Mouse (Mus musculus): ENCODE measurements around the gene Angel2. TPM values are rescaled to one million over a fixed set of nuclear protein-coding genes. Genes with fewer than 3 reads are reported as not detected.

Angel2 gene
- polyA plus RNA-seq, 2 experiments = 47.2 to 47.6 TPM

GRCm38 (mm10) chr1:190929010-190929695 is 4.2 kb downstream of the Angel2 start:
- TF ChIP-seq POLR2A (IDR thresholded peaks at IDR 0.05; ENCODE audit: borderline replicate concordance, extremely low read depth, insufficient read depth, insufficient read length) = 0 out of 2 replicates have a peak, but pooled peaks have one; percentile 28
- Histone ChIP-seq H3K4me3 (replicated peaks; ENCODE audit: low read length) (peak overlapping the region; percentile 74), H3K36me3 (ENCODE audit: control insufficient read depth, insufficient read depth, low read length) (peaks cover 14% of the 10 kb centered on the region), H3K9ac (ENCODE audit: low read depth, low read length, severe bottlenecking) (peak overlapping the region; percentile 91), H3K4me2 (replicated peaks; ENCODE audit: low read depth, low read length, severe bottlenecking) (peak overlapping the region; percentile 52), H3K27ac (replicated peaks; ENCODE audit: low read depth, low read length) (peak overlapping the region; percentile 98), H3K9me3 (ENCODE audit: control insufficient read depth, low read length) (no peaks in the 10 kb centered on the region), H3K27me3 (ENCODE audit: control insufficient read depth, insufficient read depth, low read length) (no peaks in the 10 kb centered on the region), H3K4me1 (ENCODE audit: control insufficient read depth, insufficient read depth, low read length) (peaks cover 17% of the 10 kb centered on the region)
- 6% methylated on average over 27 of the region's 27 CpGs for WGBS
- DNase-seq (ENCODE audit: low spot score) = peak; percentile 35
- ATAC-seq (ENCODE audit: low FRiP score, low read depth) = peak; percentile 38; the same call in 1 of the 2 replicates

- no peak overlapping the region for H3K4me3 ChIP-seq (replicated peaks; ENCODE audit: low read length)
- 72% methylated on average over 6 of the region's 6 CpGs for WGBS
- TF ChIP-seq POLR2A (IDR thresholded peaks at IDR 0.05; ENCODE audit: borderline replicate concordance, extremely low read depth, insufficient read depth, insufficient read length) = no peak
- H3K9me3 ChIP-seq (ENCODE audit: control insufficient read depth, low read length) = no peaks in the 10 kb centered on the region
- peaks cover 24% of the 10 kb centered on the region for H3K36me3 ChIP-seq (ENCODE audit: control insufficient read depth, insufficient read depth, low read length)
- H3K27ac ChIP-seq (replicated peaks; ENCODE audit: low read depth, low read length) = no peak overlapping the region
- peak overlapping the region; percentile 21; the same call in 1 of the 2 replicates for H3K9ac ChIP-seq (ENCODE audit: low read depth, low read length, severe bottlenecking)
- DNase-seq (ENCODE audit: low spot score) = no peak
- no peak for ATAC-seq (ENCODE audit: low FRiP score, low read depth)
- H3K4me2 ChIP-seq (replicated peaks; ENCODE audit: low read depth, low read length, severe bottlenecking) = no peak overlapping the region
- peaks cover 17% of the 10 kb centered on the region for H3K4me1 ChIP-seq (ENCODE audit: control insufficient read depth, insufficient read depth, low read length)
- H3K27me3 ChIP-seq (ENCODE audit: control insufficient read depth, insufficient read depth, low read length) = no peaks in the 10 kb centered on the region
Measured at GRCm38 (mm10) chr1:190930181-190930580, 5.3 kb downstream of the Angel2 start.

- Histone ChIP-seq H3K9ac (ENCODE audit: low read depth, low read length, severe bottlenecking) (no peak overlapping the region), H3K4me2 (replicated peaks; ENCODE audit: low read depth, low read length, severe bottlenecking) (no peak overlapping the region), H3K27ac (replicated peaks; ENCODE audit: low read depth, low read length) (no peak overlapping the region), H3K36me3 (ENCODE audit: control insufficient read depth, insufficient read depth, low read length) (peaks cover 85% of the 10 kb centered on the region), H3K27me3 (ENCODE audit: control insufficient read depth, insufficient read depth, low read length) (no peaks in the 10 kb centered on the region), H3K4me1 (ENCODE audit: control insufficient read depth, insufficient read depth, low read length) (no peaks in the 10 kb centered on the region), H3K4me3 (replicated peaks; ENCODE audit: low read length) (no peak overlapping the region), H3K9me3 (ENCODE audit: control insufficient read depth, low read length) (no peaks in the 10 kb centered on the region)
- ATAC-seq (ENCODE audit: low FRiP score, low read depth) (no peak), DNase-seq (ENCODE audit: low spot score) (no peak)
- WGBS = 97% methylated on average over 7 of the region's 7 CpGs
- no peak for TF ChIP-seq POLR2A (IDR thresholded peaks at IDR 0.05; ENCODE audit: borderline replicate concordance, extremely low read depth, insufficient read depth, insufficient read length)
Measured at GRCm38 (mm10) chr1:190939803-190940202, 14.9 kb downstream of the Angel2 start.

- DNase-seq (ENCODE audit: low spot score) (peak; percentile 84), ATAC-seq (ENCODE audit: low FRiP score, low read depth) (peak; percentile 77)
- Histone ChIP-seq H3K9me3 (ENCODE audit: control insufficient read depth, low read length) (no peaks in the 10 kb centered on the region), H3K4me1 (ENCODE audit: control insufficient read depth, insufficient read depth, low read length) (no peaks in the 10 kb centered on the region), H3K9ac (ENCODE audit: low read depth, low read length, severe bottlenecking) (no peak overlapping the region), H3K4me2 (replicated peaks; ENCODE audit: low read depth, low read length, severe bottlenecking) (no peak overlapping the region), H3K27me3 (ENCODE audit: control insufficient read depth, insufficient read depth, low read length) (no peaks in the 10 kb centered on the region), H3K36me3 (ENCODE audit: control insufficient read depth, insufficient read depth, low read length) (peaks cover 92% of the 10 kb centered on the region), H3K27ac (replicated peaks; ENCODE audit: low read depth, low read length) (no peak overlapping the region), H3K4me3 (replicated peaks; ENCODE audit: low read length) (no peak overlapping the region)
- no peak for TF ChIP-seq POLR2A (IDR thresholded peaks at IDR 0.05; ENCODE audit: borderline replicate concordance, extremely low read depth, insufficient read depth, insufficient read length)
- 51% methylated on average over 6 of the region's 6 CpGs for WGBS
Measured at GRCm38 (mm10) chr1:190944109-190944760, 19.3 kb downstream of the Angel2 start.

- DNase-seq (ENCODE audit: low spot score) = no peak
- no peak for TF ChIP-seq POLR2A (IDR thresholded peaks at IDR 0.05; ENCODE audit: borderline replicate concordance, extremely low read depth, insufficient read depth, insufficient read length)
- ATAC-seq (ENCODE audit: low FRiP score, low read depth) = no peak
- 76% methylated on average over 5 of the region's 5 CpGs for WGBS
- H3K4me2 ChIP-seq (replicated peaks; ENCODE audit: low read depth, low read length, severe bottlenecking) = no peak overlapping the region
- no peak overlapping the region for H3K4me3 ChIP-seq (replicated peaks; ENCODE audit: low read length)
- no peak overlapping the region for H3K27ac ChIP-seq (replicated peaks; ENCODE audit: low read depth, low read length)
- H3K36me3 ChIP-seq (ENCODE audit: control insufficient read depth, insufficient read depth, low read length) = peaks cover 93% of the 10 kb centered on the region
- H3K27me3 ChIP-seq (ENCODE audit: control insufficient read depth, insufficient read depth, low read length) = no peaks in the 10 kb centered on the region
- no peaks in the 10 kb centered on the region for H3K9me3 ChIP-seq (ENCODE audit: control insufficient read depth, low read length)
- no peaks in the 10 kb centered on the region for H3K4me1 ChIP-seq (ENCODE audit: control insufficient read depth, insufficient read depth, low read length)
- H3K9ac ChIP-seq (ENCODE audit: low read depth, low read length, severe bottlenecking) = no peak overlapping the region
Measured at GRCm38 (mm10) chr1:190947986-190948385, 23.1 kb downstream of the Angel2 start.
